Mouse (Mus musculus) frontal cortex, adult 2 months (tissue): Measurements from ENCODE around the gene Naa25. TPM values are rescaled to one million over a fixed set of nuclear protein-coding genes. Genes with fewer than 3 reads are reported as not detected.

Experiments used
- polyA plus RNA-seq: library from polyadenylated mRNA; depleted of rRNA; stranded (reverse); fragments of >200 nt; gene quantifications from 2 replicates; pipeline ENCODE4 v1.2.3, GENCODE M21; 2012; rRNA removed

Gene Naa25
- polyA plus RNA-seq, 1 experiment = 25.5 TPM

Other genes starting within 250 kb of the Naa25 start
- 63.8 and 64.8 TPM in 2 replicates for gene Ptpn11, start 206.5 kb upstream of the Naa25 start, polyA plus RNA-seq
- gene Rpl6, start 193.5 kb upstream of the Naa25 start, polyA plus RNA-seq = 384 and 411 TPM in 2 replicates
- gene Hectd4, start 177.7 kb upstream of the Naa25 start, polyA plus RNA-seq = 70.9 and 77.4 TPM in 2 replicates
- 163 and 173 TPM in 2 replicates for gene Trafd1, start 12.3 kb upstream of the Naa25 start, polyA plus RNA-seq
- 6.9 and 9.2 TPM in 2 replicates for gene Tmem116, start 54.0 kb downstream of the Naa25 start, polyA plus RNA-seq
- 93.6 and 116 TPM in 2 replicates for gene Erp29, start 54.6 kb downstream of the Naa25 start, polyA plus RNA-seq
- 0.04 TPM in 1 of 2 replicates, not detected in the other for gene Adam1b, start 105.5 kb downstream of the Naa25 start, polyA plus RNA-seq
- 23.8 and 24.2 TPM in 2 replicates for gene Adam1a, start 147.5 kb downstream of the Naa25 start, polyA plus RNA-seq
- 0.42 and 0.48 TPM in 2 replicates for gene Gm42878, start 147.5 kb downstream of the Naa25 start, polyA plus RNA-seq
- 107 and 118 TPM in 2 replicates for gene Mapkapk5, start 148.0 kb downstream of the Naa25 start, polyA plus RNA-seq
- 199 and 205 TPM in 2 replicates for gene Aldh2, start 195.9 kb downstream of the Naa25 start, polyA plus RNA-seq
- gene Acad12, start 221.0 kb downstream of the Naa25 start, polyA plus RNA-seq = 4.0 and 4.7 TPM in 2 replicates